Mouse (Mus musculus) spleen, postnatal 4 days (tissue): ENCODE data around the gene Ifitm1.
"Not testable (repeated sequence)": the region's sequence is repeated elsewhere in the genome, so short reads cannot be mapped to it uniquely, and the experiment has no call there.

Experiments used
- DNase-seq, 2 experiments: peaks; one replicate each; pipeline ENCODE4 v3.0.0; 2022; ENCODE audit warnings: low spot score in 2 of 2

Gene Ifitm1

GRCm38 (mm10) chr7:141011238-141011770 is 44.3 kb downstream of the Ifitm1 start:
- DNase-seq = no peak

- no peak for DNase-seq
Observed at GRCm38 (mm10) chr7:141016707-141017697, 50.0 kb downstream of the Ifitm1 start.

GRCm38 (mm10) chr7:141017824-141018223 is 50.8 kb downstream of the Ifitm1 start, which contains the start of gene Ifitm6:
Ifitm6 (minus strand) TSS chr7:141017924.
- not testable (repeated sequence) for DNase-seq

- DNase-seq = no peak
Observed at GRCm38 (mm10) chr7:141019028-141019427, 52.0 kb downstream of the Ifitm1 start.
